Mouse (Mus musculus) heart, adult 9 months (tissue): Measurements from ENCODE around the gene U2af1l4.
A peak's percentile ranks its signal among the peaks of the same experiment; 100 is the strongest.

ENCODE experiments used
- DNase-seq, 2 experiments: peaks; one replicate each; pipeline ENCODE4 v3.0.0; 2022; ENCODE audit warnings: low spot score in 2 of 2

The U2af1l4 gene

GRCm38 (mm10) chr7:30563117-30563905, at the start of gene U2af1l4, which contains the start of the genes Gm49396 and Psenen:
U2af1l4 (plus strand) TSS chr7:30563301.
Gm49396 (plus strand) TSS chr7:30563344.
Psenen (minus strand) TSS chr7:30563627.
- DNase-seq = peak; percentile 97 to 98

GRCm38 (mm10) chr7:30515003-30515760, 47.9 kb upstream of the U2af1l4 start:
- no peak for DNase-seq

GRCm38 (mm10) chr7:30518325-30518724, 44.8 kb upstream of the U2af1l4 start:
- no peak for DNase-seq

GRCm38 (mm10) chr7:30520396-30520795, 42.7 kb upstream of the U2af1l4 start:
- DNase-seq = no peak

GRCm38 (mm10) chr7:30520856-30521255, 42.2 kb upstream of the U2af1l4 start:
- DNase-seq = no peak

- DNase-seq = no peak
Observed at GRCm38 (mm10) chr7:30522871-30523270, 40.2 kb upstream of the U2af1l4 start.

- DNase-seq = no peak
Observed at GRCm38 (mm10) chr7:30524487-30524886, 38.6 kb upstream of the U2af1l4 start.

GRCm38 (mm10) chr7:30525954-30526353, 37.1 kb upstream of the U2af1l4 start:
- no peak for DNase-seq

GRCm38 (mm10) chr7:30526399-30526798, 36.7 kb upstream of the U2af1l4 start:
- no peak for DNase-seq

- no peak for DNase-seq
Observed at GRCm38 (mm10) chr7:30526981-30527380, 36.1 kb upstream of the U2af1l4 start.

- no peak for DNase-seq
Observed at GRCm38 (mm10) chr7:30531291-30531815, 31.7 kb upstream of the U2af1l4 start.

- no peak for DNase-seq
Observed at GRCm38 (mm10) chr7:30532931-30533330, 30.2 kb upstream of the U2af1l4 start.

- DNase-seq = no peak
Observed at GRCm38 (mm10) chr7:30533941-30534632, 29.0 kb upstream of the U2af1l4 start.

GRCm38 (mm10) chr7:30534633-30535577, 28.2 kb upstream of the U2af1l4 start, which contains the start of gene Arhgap33:
Arhgap33 (minus strand) TSS chr7:30535060.
- DNase-seq = peak; percentile 90 to 93

GRCm38 (mm10) chr7:30540572-30540971, 22.5 kb upstream of the U2af1l4 start:
- DNase-seq = no peak

GRCm38 (mm10) chr7:30544327-30544726, 18.8 kb upstream of the U2af1l4 start:
- DNase-seq = no peak

- no peak for DNase-seq
Observed at GRCm38 (mm10) chr7:30549880-30550279, 13.2 kb upstream of the U2af1l4 start.

- DNase-seq = no peak
Observed at GRCm38 (mm10) chr7:30550603-30551002, 12.5 kb upstream of the U2af1l4 start.

GRCm38 (mm10) chr7:30551445-30552101, 11.5 kb upstream of the U2af1l4 start:
- no peak for DNase-seq
